Mouse (Mus musculus) kidney, adult 8-10 months (tissue): ENCODE results near the gene Dync1h1.

Experiments used
- DNase-seq, 2 experiments: peaks; one replicate each; pipeline ENCODE4 v3.0.0; 2022

Gene Dync1h1

GRCm38 (mm10) chr12:110601241-110602218 is at the start of gene Dync1h1:
Gene Dync1h1, plus strand, starts transcription at chr12:110601452.
- peak; percentile 89 to 93 for DNase-seq

- DNase-seq: no peak
These were observed 49.1 kb upstream of the Dync1h1 start for GRCm38 (mm10) chr12:110552113-110552512.

- DNase-seq: no peak
These were observed 47.9 kb upstream of the Dync1h1 start for GRCm38 (mm10) chr12:110553362-110553761.

GRCm38 (mm10) chr12:110555536-110556240 is 45.6 kb upstream of the Dync1h1 start:
- DNase-seq: no peak

GRCm38 (mm10) chr12:110556861-110557628 is 44.2 kb upstream of the Dync1h1 start:
- no peak for DNase-seq

GRCm38 (mm10) chr12:110558175-110558574 is 43.1 kb upstream of the Dync1h1 start:
- DNase-seq: no peak

- no peak for DNase-seq
These were observed 37.9 kb upstream of the Dync1h1 start for GRCm38 (mm10) chr12:110563383-110563782.

GRCm38 (mm10) chr12:110564848-110565247 is 36.4 kb upstream of the Dync1h1 start:
- DNase-seq: no peak

GRCm38 (mm10) chr12:110566366-110566765 is 34.9 kb upstream of the Dync1h1 start:
- DNase-seq: no peak

- DNase-seq: no peak
These were observed 30.2 kb upstream of the Dync1h1 start for GRCm38 (mm10) chr12:110571050-110571449.

GRCm38 (mm10) chr12:110572351-110572750 is 28.9 kb upstream of the Dync1h1 start:
- DNase-seq: no peak

- DNase-seq: no peak
These were observed 27.6 kb upstream of the Dync1h1 start for GRCm38 (mm10) chr12:110573635-110574034.

- DNase-seq: peak; percentile 33 to 49
These were observed 25.3 kb upstream of the Dync1h1 start for GRCm38 (mm10) chr12:110575926-110576325.

GRCm38 (mm10) chr12:110578333-110578732 is 22.9 kb upstream of the Dync1h1 start:
- no peak for DNase-seq

GRCm38 (mm10) chr12:110588622-110589021 is 12.6 kb upstream of the Dync1h1 start:
- no peak for DNase-seq

- no peak for DNase-seq
These were observed 10.4 kb upstream of the Dync1h1 start for GRCm38 (mm10) chr12:110590804-110591259.

GRCm38 (mm10) chr12:110591260-110591883 is 9.9 kb upstream of the Dync1h1 start:
- peak; percentile 99 to 100 for DNase-seq

GRCm38 (mm10) chr12:110598527-110598926 is 2.7 kb upstream of the Dync1h1 start:
- DNase-seq: peak; percentile 33 to 59

GRCm38 (mm10) chr12:110599791-110600190 is 1.5 kb upstream of the Dync1h1 start:
- DNase-seq: no peak

- no peak for DNase-seq
These were observed 844 bp upstream of the Dync1h1 start for GRCm38 (mm10) chr12:110600225-110600991.

- no peak for DNase-seq
These were observed 4.9 kb downstream of the Dync1h1 start for GRCm38 (mm10) chr12:110606161-110606560.

- DNase-seq: no peak
These were observed 5.4 kb downstream of the Dync1h1 start for GRCm38 (mm10) chr12:110606676-110607075.
